20 mouse cellular contexts compared by ENCODE assay signal in the genomic region with DNA sequence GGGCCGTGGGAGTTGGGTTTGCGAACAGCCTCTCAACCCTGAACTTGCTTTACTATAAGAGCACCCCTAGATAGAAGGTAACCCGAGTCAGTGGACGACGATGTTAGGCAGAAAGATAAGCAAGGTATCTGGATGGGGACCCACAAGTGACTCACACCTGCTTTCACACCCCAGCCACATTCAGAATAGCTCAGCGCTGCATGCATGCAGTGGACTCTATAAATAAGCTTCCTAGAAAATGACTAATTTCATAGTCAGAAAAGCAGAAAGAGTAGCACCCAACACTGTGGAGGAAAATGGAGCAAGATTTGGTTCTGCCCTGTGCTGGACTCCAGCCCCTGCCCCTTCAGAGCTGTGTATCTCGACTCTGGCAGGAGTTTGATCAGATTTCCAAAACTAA. TPM values are rescaled to one million over a fixed set of nuclear protein-coding genes. Genes with fewer than 3 reads are reported as not detected.
A peak's percentile ranks its signal among the peaks of the same experiment; 100 is the strongest.
DNase-seq lines count a peak whose midpoint lies in the region; ATAC-seq lines count a peak whose summit lies in the region.
"Had no signal": no experiment of that assay in that cellular context is flagged by ENCODE, and none has a peak within 500 bp of the region (broad histone marks: within the 10 kb centered on the region; RNA-seq: fewer than 3 reads in every experiment).

No protein-coding gene starts in this region.

- peak; percentile 34 for DNase-seq in layer of hippocampus, adult 9-11 months
- no peak for DNase-seq in layer of hippocampus, adult 18-20 months (ENCODE audit: low spot score in 2 of 2)
- DNase-seq in right cerebral cortex, adult 2 months (ENCODE audit: low spot score in 2 of 2), result peak; percentile 65 to 74
- DNase-seq in right cerebral cortex, postnatal 10 days (ENCODE audit: low spot score in 2 of 2), result no peak
- peak; percentile 32 for DNase-seq in NIH3T3 (ENCODE audit: low read depth)
- DNase-seq in telencephalon, adult 2 months (ENCODE audit: low read depth, low spot score), result peak; percentile 69
- DNase-seq: adrenal gland, postnatal 36 days; cerebellum, adult 11 months; cerebellum, postnatal 10 days; gastrocnemius, adult 2 months; heart, postnatal 4 days; kidney, adult 2 months; layer of hippocampus, postnatal 36 days; lung, adult 18-20 months; lung, postnatal 10 days had no signal

- no peak for ATAC-seq in erythroid progenitor cell, adult 5-6 weeks (replicated peaks; ENCODE audit: low FRiP score, poor library complexity, severe bottlenecking)
- ATAC-seq: forebrain, embryonic 13.5 days; inflammation-experienced regulatory T-cells, adult 6 months; liver, embryonic 12.5 days had no signal

RNA-seq across cellular contexts. Expression of a gene that starts 20.1 kb away (rescaled TPM):
- total RNA-seq in layer of hippocampus, adult 18-20 months (2021), result 100 to 1,000 TPM; 102 to 103 TPM
- total RNA-seq in erythroid progenitor cell, adult 5-6 weeks (2015; ENCODE audit: low replicate concordance), result not detected in 2 replicates
- not detected in 2 replicates for total RNA-seq in erythroid progenitor cell, adult 5-6 weeks (2017; ENCODE audit: low replicate concordance)
- total RNA-seq: gastrocnemius, adult 2 months; heart, postnatal 4 days; neutrophil, adult 5-6 weeks had no signal

Comparison
In these comparisons a context has a peak if more than half of its experiments do, and no peak if none do; other contexts are left out.
1. DNase-seq: peak in layer of hippocampus, adult 9-11 months (single experiment), right cerebral cortex, adult 2 months (2 of 2), NIH3T3 (single experiment) and telencephalon, adult 2 months (single experiment); none in layer of hippocampus, adult 18-20 months (0 of 2) and right cerebral cortex, postnatal 10 days (0 of 2).
2. RNA of a gene that starts 20.1 kb away (total RNA-seq): 102 to 103 TPM in layer of hippocampus, adult 18-20 months; not detected in erythroid progenitor cell, adult 5-6 weeks; every median in the first group is over 100 times any median in the second.